Mouse (Mus musculus) G1E (cell line): ENCODE results near the gene Zfp810. TPM values are rescaled to one million over a fixed set of nuclear protein-coding genes. Genes with fewer than 3 reads are reported as not detected.

Source experiments
- ATAC-seq: 2 replicates; pipeline ENCODE4 v1.8.0; 2016; ENCODE audit warnings: mild to moderate bottlenecking; ENCODE audit not compliant: insufficient number of reproducible peaks, poor library complexity, low FRiP score, severe bottlenecking; ENCODE audit errors: extremely low read depth
- DNase-seq: peaks from one replicate; pipeline ENCODE4 v3.0.0; 2012; ENCODE audit warnings: low spot score
- H3K27me3 ChIP-seq: 2 replicates; pipeline ENCODE4 v1.6.1; 2012; ENCODE audit warnings: mild to moderate bottlenecking, low read length, inconsistent platforms; ENCODE audit not compliant: insufficient read depth
- H3K36me3 ChIP-seq: replicated peaks from 2 replicates; pipeline ENCODE3; 2012; ENCODE audit warnings: mild to moderate bottlenecking, inconsistent platforms
- H3K4me1 ChIP-seq: 2 replicates; pipeline ENCODE4 v1.6.1; 2012; ENCODE audit warnings: low read depth, low read length, inconsistent platforms, mixed read lengths; ENCODE audit not compliant: insufficient read depth
- H3K4me3 ChIP-seq: 2 replicates; pipeline ENCODE4 v1.5.1; 2012; ENCODE audit warnings: low read depth, mild to moderate bottlenecking, inconsistent platforms, low read length, moderate library complexity, mixed read lengths
- H3K9me3 ChIP-seq: replicated peaks from 2 replicates; pipeline ENCODE4 v1.6.1; 2012; ENCODE audit warnings: inconsistent platforms
- CTCF ChIP-seq: IDR thresholded peaks from 2 replicates; pipeline ENCODE4 v1.5.1; 2012; ENCODE audit warnings: low read depth, low read length, inconsistent platforms, mixed read lengths
- GATA1 ChIP-seq: IDR thresholded peaks from 2 replicates; pipeline ENCODE4 v1.6.1; 2012; ENCODE audit warnings: borderline replicate concordance, low read length, inconsistent platforms, mixed read lengths
- GATA2 ChIP-seq: IDR thresholded peaks from 2 replicates; pipeline ENCODE4 v1.6.1; 2012; ENCODE audit warnings: low read depth, low read length, inconsistent platforms, borderline replicate concordance
- POLR2AphosphoS5 ChIP-seq: IDR thresholded peaks from 2 replicates; pipeline ENCODE4 v1.6.1; 2012; ENCODE audit warnings: low read depth, low read length, inconsistent platforms; ENCODE audit not compliant: insufficient replicate concordance
- TAL1 ChIP-seq: conservative IDR thresholded peaks from 2 replicates; pipeline ENCODE4 v1.6.1; 2012; ENCODE audit warnings: low read depth, low read length, inconsistent platforms, mixed read lengths
- polyA plus RNA-seq: library from polyadenylated mRNA; stranded (reverse); fragments of >175 nt; gene quantifications from 2 replicates; pipeline ENCODE4 v1.2.3, GENCODE M21; 2012
- total RNA-seq, 2 experiments: library from RNA; stranded (forward) in 1 of 2; stranded (reverse) in 1 of 2; fragments of 200-1000 nt in 1 of 2; fragments of >200 nt in 1 of 2; fragmentation: Nextera tagmentation in 1 of 2; gene quantifications; 2 replicates each; pipeline ENCODE4 v1.2.3; 2014 to 2017

The Zfp810 gene
- total RNA-seq (2014; fragmentation: Nextera tagmentation) (17.6 and 18.4 TPM in 2 replicates), total RNA-seq (2017) (12.6 and 13.2 TPM in 2 replicates), polyA plus RNA-seq (3.0 and 3.3 TPM in 2 replicates)

DNA sequence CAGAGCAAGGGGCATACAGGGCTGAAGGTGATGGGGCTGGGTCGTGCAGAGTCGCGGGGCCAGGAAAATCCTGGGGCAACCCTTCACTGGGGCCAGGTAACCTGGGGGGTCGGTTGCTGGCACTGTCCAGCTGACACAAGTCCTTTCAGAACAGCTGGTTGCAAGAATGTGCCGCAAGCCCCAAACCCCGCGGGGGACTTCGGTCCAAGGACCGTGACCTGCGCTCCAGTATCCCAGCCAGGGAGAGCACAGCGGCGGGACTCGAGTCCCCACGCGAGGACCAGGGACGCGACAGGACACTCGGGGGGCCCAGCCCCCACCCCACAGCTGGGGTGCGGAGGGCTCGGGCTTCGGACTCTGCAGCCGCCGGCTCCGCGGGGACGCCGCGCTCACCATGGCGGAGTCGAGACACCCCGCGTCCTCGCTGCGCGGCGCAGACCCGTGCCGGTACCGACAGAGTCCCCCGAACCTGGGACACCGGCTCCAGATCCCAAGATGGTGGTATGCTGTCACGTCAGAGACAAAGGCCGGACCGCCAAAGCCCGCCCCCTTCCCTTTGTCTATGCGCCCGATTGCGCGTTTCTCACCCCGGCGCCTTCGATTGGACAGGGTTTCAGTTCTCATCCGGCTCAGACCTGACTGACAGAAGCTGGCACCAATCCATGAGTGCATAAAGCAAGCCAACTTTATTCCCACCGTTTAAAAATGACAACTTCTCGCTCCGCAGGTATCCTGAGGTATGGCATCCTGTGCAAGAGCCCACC is at the start of gene Zfp810:
Gene Zfp810 (minus strand): TSS at position 493 of the 764 bp plus-strand sequence.
- DNase-seq, result peak; percentile 98
- Histone ChIP-seq H3K9me3 (peaks cover 16% of the 10 kb centered on the region), H3K36me3 (peaks cover 28% of the 10 kb centered on the region), H3K4me1 (peaks cover 28% of the 10 kb centered on the region), H3K27me3 (no peaks in the 10 kb centered on the region), H3K4me3 (peak within 1 kb of the TSS; percentile 96)
- ATAC-seq, result peak; percentile 99
- TF ChIP-seq POLR2AphosphoS5 (no peak), GATA2 (no peak), CTCF (no peak), GATA1 (no peak), TAL1 (no peak)

GRCm38 (mm10) chr9:22355919-22356318 is 48.5 kb upstream of the Zfp810 start:
- TF ChIP-seq CTCF (no peak), GATA2 (no peak), TAL1 (no peak), POLR2AphosphoS5 (no peak), GATA1 (no peak)
- no peak for ATAC-seq
- H3K4me1 ChIP-seq, result no peaks in the 10 kb centered on the region
- H3K4me3 ChIP-seq, result no peak overlapping the region
- H3K27me3 ChIP-seq, result no peaks in the 10 kb centered on the region
- peaks cover 93% of the 10 kb centered on the region for H3K36me3 ChIP-seq
- no peak for DNase-seq
- H3K9me3 ChIP-seq, result no peaks in the 10 kb centered on the region

GRCm38 (mm10) chr9:22353901-22354300 is 46.5 kb upstream of the Zfp810 start:
- H3K4me3 ChIP-seq, result no peak overlapping the region
- no peaks in the 10 kb centered on the region for H3K9me3 ChIP-seq
- DNase-seq (no peak), ATAC-seq (no peak)
- H3K27me3 ChIP-seq, result no peaks in the 10 kb centered on the region
- H3K36me3 ChIP-seq, result peaks cover 86% of the 10 kb centered on the region
- no peaks in the 10 kb centered on the region for H3K4me1 ChIP-seq
- TF ChIP-seq GATA1 (no peak), TAL1 (no peak), POLR2AphosphoS5 (no peak), CTCF (no peak), GATA2 (no peak)

GRCm38 (mm10) chr9:22353465-22353864 is 46.0 kb upstream of the Zfp810 start:
- Histone ChIP-seq H3K4me1 (no peaks in the 10 kb centered on the region), H3K36me3 (peaks cover 83% of the 10 kb centered on the region), H3K4me3 (no peak overlapping the region), H3K27me3 (no peaks in the 10 kb centered on the region), H3K9me3 (no peaks in the 10 kb centered on the region)
- DNase-seq (no peak), ATAC-seq (no peak)
- TF ChIP-seq TAL1 (no peak), GATA1 (no peak), CTCF (no peak), GATA2 (no peak), POLR2AphosphoS5 (no peak)

- H3K4me3 ChIP-seq, result no peak overlapping the region
- ATAC-seq, result no peak
- TF ChIP-seq POLR2AphosphoS5 (no peak), GATA1 (no peak), TAL1 (no peak), CTCF (no peak), GATA2 (no peak)
- H3K4me1 ChIP-seq, result peaks cover 2% of the 10 kb centered on the region; the same call in 1 of the 2 replicates
- H3K27me3 ChIP-seq, result no peaks in the 10 kb centered on the region
- DNase-seq, result no peak
- no peaks in the 10 kb centered on the region for H3K9me3 ChIP-seq
- peaks cover 86% of the 10 kb centered on the region for H3K36me3 ChIP-seq
Measured at GRCm38 (mm10) chr9:22340331-22340730, 32.9 kb upstream of the Zfp810 start.

GRCm38 (mm10) chr9:22337217-22337616 is 29.8 kb upstream of the Zfp810 start:
- TF ChIP-seq POLR2AphosphoS5, result no peak
- no peak for TF ChIP-seq GATA2

More at GRCm38 (mm10) chr9:22337217-22337616, 29.8 kb upstream of the Zfp810 start:
- H3K4me1 ChIP-seq, result peaks cover 2% of the 10 kb centered on the region; the same call in 1 of the 2 replicates
- no peak for DNase-seq
- ATAC-seq, result no peak
- peaks cover 89% of the 10 kb centered on the region for H3K36me3 ChIP-seq
- no peaks in the 10 kb centered on the region for H3K27me3 ChIP-seq
- H3K4me3 ChIP-seq, result no peak overlapping the region
- H3K9me3 ChIP-seq, result no peaks in the 10 kb centered on the region
